Mouse (Mus musculus) T-helper 2 cell (primary cell): ENCODE data around the gene Suz12.
"Not testable (repeated sequence)": the region's sequence is repeated elsewhere in the genome, so short reads cannot be mapped to it uniquely, and the experiment has no call there.

Experiments
- in situ Hi-C: fragments of 300-600 bp; cut with MboI, MseI; formaldehyde crosslinking; loops from one replicate; pipeline ENCODE4 v1.15.1; 2025; ENCODE audit warnings: high pct_unique_total_duplicates

The Suz12 gene

DNA sequence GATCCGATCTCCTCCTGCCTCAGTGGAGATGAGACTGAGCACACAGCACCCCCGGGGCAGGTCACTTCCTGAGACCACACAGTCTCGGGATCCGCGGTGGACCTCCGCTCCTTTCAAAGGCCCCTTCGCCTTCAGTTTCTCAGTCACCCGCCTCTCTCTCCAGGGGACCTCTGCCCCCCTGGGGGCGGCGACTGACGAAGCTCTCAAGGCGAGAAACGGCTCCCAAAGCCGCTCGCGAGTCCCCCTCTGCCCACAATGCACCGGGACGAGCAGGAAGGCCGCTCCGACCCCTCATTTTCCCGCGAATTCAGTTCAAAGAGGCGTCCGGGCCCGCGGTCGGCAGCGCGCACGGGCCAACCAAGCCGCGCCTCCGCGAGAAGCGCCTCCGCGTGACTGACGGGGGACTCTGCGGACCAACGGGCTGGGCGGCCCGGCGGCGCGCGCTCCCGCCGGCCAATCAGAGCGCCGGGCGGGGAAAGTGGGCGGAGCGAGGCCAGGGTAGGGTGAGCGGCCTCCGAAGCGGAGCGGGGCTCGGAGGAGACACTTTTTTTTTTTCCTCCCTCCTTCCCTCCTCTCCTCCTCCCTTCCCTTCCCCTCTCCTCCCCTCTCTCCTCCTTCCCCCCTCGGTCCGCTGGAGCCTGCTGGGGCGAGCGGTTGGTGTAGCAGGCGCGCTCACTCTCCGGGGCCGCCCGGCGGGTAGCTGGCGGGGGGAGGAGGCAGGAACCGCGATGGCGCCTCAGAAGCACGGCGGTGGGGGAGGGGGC, at the start of gene Suz12:
Gene Suz12, plus strand, starts transcription at position 515 of the 764 bp plus-strand sequence.
- in situ Hi-C loops = no loop called here

DNA sequence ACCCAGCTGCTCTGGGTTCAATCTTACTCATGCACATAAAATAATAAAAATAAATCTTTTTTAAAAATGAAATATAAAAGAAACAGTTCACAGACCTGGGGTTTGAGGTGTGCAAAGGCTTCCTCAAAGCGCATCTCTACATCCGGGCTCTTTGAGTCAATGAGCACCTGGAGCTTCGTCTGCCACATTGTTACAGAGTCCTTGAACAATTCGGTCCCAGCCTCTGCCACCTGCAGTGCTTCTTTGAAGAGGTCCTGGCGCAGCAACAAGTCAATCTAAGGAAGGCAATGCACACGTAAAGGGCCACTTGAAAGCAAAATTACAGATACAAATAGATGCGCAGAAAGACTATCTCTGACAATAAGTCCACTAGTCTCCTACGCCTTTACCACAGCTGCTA, 49.8 kb upstream of the Suz12 start:
- in situ Hi-C loops = loop anchor here (5.0 kb wide), 1 partner anchor 89 kb away; no protein-coding TSS in a partner anchor

DNA sequence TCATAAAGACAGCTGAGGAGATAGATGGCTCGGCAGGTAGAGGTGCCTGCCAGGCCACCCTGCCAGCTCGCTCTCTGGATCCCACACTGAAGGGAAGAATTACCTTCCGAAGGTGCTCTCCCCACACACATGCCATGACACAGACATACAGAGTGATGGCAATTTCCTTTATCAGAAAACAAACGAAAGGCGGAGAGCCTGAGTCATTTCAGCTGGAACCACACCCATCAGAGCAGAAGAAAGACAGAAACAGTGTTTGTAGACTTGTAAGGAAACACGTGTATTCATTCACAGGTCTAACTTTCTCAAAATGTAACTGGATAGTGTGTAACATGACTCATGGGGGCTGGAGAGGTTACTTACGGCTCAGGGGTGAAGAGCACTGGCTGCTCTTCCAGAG, 49.3 kb upstream of the Suz12 start:
- in situ Hi-C loops = loop anchor here (5.0 kb wide), 1 partner anchor 89 kb away; no protein-coding TSS in a partner anchor

DNA sequence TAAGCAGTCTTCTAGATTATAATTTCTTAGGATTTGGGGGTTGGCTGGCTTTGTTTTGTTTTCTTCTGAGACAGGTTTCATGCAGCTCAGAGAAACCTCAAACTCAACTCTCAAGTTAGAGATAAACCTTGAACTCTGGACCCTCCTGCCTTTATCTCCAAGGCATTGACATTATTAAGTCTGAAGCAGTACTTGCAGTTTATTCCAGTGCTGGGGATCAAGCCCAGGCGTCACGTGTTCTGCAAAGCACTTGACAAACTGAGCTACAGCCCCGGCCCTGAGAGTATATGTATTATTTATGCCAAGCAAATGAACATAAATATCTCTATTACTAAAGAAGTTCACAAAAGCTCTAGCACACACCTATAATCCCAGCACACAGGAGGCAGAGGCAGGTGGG, 45.6 kb upstream of the Suz12 start:
- in situ Hi-C loops = no loop called here

DNA sequence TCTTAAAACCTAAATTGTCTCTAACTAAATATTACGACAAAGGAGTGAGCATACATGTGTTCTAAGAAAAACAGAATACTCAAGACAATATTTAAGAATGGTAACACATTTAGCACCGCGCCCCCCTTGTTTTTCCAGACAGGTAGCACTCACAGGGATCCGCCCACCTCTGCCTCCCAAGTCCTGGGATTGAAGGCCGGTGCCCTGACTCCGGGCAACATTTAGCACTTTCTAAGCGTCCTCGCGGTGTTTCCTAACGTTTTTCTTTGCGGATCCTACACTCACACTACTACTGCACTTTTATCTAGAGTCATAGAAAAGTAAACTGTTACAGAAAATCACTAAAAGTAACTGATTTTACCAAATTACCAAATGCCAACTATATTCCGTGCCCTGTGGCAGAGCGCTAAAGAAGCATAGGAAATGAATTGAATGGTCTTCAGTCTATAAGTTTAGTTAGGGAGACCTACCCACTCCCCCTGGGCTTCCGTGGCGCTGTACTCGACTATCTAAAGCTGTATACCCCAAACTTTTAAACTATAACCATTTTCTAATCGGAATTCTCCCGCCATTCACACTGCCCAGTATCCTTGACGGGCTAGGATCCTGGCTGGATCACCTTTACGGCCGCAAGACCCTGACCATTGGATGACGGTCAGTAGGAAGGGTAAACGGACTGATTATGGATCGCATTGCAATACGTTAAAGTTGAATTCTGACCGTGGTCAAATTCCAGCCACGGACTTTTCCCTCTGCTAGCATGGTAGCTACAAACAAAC, 31.4 kb upstream of the Suz12 start:
- in situ Hi-C loops = no loop called here

DNA sequence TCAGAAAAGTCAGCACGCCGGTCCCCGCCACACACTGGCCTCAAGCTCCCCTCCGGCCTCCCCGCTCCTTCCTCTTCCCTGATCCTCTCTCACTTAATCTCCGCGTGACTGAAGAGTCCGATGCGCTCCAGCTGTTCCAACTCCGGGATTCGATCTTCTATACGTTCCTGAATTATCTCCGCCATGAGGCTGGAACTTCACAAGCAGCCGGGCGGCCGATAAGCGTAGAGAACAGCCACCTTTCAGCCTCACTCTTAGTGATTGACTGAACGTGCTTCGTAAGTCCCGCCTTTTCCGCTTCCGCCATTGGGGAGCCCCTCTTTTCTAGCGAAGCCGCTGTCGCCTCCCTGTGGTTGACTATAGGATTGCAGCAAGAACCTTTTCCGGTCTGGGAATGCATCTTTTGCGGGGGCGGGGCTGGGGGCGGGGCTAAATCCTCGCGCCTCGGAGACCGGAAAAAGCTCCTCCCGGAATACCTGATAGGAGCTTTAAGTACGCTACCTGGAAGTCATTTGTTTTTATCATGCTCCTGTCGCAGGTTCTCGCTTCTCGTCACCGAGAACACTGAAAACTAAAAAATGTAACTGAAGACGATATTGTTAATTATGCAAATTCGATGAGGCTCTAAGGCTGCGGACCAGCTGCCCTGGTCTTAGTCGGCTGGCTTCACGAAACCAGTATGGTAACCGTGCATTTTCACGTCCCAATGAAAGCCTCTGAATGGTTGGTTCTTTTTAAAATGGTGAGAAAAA, 30.6 kb upstream of the Suz12 start, which contains the start of gene Utp6:
Gene Utp6, minus strand, starts transcription at position 266 of the 752 bp plus-strand sequence.
- in situ Hi-C loops = no loop called here

DNA sequence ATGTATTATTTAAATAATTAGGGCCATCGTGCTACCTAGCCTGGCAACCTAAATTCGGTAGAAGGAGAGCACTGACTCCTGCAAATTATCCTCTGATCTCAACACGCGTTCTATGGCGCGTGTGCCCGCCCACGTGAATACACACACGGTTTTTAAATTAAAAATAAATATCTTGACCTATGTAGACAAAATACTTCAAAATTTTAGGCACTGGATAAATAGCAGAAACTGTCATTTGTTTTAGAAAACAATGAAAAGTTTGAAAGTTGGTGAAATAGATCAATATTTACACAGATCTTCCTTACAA, 30.1 kb upstream of the Suz12 start:
- in situ Hi-C loops = no loop called here

DNA sequence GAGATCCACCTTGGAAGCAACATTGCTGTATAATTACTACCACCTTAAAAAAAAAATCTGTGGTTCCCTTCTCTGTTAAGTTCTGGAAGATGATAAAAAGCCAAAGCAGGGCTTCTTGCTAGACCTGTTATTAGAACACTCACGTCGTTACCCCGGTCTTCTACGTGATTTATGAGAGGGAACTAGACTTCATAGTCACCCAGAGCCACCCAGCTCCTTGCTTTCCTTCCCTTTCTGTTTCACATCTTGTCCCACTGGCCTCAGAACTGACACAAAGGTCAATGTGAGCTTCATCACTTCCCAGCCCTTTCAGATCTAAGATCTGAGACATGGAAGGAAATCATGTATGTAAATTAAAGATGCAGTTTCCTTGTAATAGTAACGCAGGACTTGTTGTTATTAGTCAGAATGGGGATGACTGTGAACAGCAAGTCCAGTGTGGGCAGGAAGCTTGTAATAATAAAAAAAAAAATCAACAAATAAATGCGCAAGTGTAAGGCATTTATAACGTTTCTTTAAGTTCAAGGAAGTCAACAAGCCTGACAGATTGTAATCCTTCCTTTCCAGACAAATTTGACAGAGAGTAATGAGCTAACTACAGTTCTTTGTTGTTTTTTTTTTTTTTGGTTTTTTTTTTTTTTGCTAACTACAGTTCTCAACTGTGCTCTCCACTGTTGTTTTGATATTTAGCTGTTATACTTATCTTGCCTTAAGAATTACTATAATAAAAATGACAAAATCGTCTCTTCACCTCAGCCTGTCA, 29.5 kb upstream of the Suz12 start:
- in situ Hi-C loops = no loop called here

DNA sequence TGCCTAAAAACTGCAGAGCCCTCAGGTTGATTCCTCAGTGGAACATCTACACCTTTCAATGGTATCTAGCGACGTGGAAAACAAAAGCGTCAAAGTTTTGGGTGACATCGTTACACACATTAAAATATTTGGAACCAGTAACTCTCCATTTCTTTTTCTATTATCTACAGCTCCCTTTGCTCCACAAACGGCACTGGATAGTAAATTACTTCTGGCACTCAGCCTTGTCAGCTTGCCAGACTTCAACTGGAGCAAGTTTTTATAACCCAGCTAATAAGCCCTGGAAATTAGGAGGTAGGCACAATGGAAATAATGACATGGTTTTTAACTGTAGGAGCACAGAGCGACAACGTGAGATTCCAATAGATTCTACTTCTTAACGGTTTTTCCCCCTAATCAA, 27.0 kb upstream of the Suz12 start:
- in situ Hi-C loops = no loop called here

DNA sequence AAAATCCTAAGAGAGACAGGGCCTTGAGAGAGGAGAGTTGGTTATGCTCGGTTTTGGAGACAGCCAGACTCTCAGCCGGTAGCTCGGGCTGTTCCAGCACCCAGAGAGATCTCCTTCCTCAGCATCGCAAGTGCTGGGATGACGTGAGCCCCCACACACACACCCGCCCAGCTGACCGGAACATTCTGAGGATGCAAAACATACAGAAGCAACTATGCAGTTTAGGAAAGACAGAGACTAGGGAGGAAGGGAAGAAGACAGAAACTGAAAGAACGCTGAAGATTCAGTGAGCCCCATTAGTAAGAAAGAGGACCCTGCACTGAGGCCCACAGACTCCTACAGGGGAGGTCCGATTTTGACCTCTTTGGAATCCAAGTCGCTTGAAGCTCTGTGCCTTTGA, 25.2 kb upstream of the Suz12 start:
- in situ Hi-C loops = no loop called here

DNA sequence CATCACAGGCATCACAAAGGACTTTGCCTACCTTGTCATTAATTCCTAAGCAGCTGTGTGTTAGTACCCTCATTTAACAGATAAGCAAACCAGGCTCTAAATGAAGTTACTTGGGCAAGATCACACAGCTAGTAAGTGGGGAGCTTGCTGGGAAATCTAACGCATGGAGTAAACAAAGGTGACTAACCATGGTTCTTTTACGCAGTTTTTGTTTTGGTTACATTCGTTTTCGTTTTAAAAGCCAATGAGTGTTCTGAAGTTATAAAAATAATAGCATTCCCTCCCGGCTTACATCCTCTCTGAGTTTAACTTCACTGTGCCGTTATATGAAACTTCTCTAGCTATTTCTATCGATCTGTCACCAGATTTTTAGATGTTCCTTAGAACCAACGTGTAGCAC, 19.8 kb upstream of the Suz12 start:
- in situ Hi-C loops = no loop called here

DNA sequence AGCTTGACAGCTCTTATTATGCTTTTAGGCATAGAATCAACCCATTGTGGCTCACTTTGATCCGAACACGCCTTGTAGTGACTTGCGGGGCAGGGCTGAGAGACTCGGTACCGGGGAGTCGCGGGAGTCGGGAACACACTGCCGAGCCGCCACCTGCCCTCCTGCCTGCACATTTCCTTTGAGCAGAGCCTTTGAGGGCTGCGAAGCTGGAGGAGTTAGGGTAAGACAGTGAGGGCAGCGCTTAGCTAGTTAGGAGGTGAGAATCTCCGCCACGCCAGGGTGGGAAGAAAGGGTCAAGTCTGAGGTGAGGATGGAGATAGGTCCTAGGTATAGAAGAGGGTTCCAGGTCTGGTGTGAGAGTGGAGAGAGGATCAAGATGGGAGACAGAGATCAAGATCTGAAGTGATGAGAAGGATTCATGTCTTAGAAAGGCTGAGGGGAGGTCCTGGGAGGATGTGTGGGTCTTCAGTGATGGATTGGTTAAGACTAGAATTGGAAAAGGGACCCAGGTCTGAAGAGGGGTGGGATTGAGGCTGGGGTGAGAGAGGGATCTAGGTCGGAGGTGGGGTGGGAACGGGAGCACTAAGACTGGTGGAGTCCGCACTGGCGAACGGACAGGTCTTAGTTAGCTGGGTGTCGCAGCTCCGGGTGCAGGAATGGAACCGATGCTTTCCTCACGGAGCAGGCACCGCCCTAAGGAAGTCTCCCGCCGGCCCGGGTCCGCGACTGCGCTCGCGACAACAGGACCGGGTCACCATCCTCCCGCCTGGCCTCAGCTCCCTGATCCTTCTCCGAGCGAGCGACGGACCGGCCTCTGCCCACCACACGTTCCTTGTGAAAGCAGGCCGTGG, 19.1 kb upstream of the Suz12 start:
- in situ Hi-C loops = no loop called here

DNA sequence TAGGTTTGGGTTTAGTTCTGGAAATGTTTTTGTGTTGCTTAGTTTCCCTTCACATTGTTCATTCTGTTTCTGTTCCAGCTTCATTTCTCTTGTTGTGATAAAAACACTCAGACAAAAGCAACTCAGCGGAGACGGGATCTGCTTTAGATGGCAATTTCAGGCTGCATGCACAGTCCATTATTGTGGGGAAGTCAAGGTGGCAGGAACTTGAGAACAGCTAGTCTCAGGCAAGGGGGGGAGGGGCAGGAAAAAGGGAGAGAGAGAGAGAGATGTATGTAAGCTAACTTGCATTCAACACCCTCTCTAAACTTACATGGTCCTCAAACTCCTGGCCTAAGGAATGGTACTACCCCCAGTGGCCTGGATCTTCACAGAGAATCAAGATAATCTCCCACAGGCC, 17.5 kb upstream of the Suz12 start:
- in situ Hi-C loops = no loop called here

DNA sequence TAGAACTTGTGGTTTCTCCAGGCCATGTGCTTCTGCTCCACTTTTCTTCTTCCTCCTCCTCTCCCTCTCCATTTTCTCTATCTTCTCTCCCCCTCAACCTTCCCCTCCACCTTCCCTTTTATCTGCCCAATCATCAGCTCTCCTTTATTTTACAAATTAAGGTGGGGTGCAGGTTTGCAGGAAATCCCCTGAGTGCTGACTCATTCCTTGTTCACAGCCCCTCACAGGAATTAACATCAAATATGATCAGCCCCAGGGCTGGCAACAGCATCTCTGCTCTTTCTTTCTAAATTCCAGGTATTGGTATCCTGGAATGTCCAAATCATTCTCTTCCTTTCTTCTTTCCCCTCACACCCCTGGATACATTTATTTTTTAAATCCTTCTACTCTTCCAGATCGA, 16.7 kb upstream of the Suz12 start:
- in situ Hi-C loops = no loop called here

DNA sequence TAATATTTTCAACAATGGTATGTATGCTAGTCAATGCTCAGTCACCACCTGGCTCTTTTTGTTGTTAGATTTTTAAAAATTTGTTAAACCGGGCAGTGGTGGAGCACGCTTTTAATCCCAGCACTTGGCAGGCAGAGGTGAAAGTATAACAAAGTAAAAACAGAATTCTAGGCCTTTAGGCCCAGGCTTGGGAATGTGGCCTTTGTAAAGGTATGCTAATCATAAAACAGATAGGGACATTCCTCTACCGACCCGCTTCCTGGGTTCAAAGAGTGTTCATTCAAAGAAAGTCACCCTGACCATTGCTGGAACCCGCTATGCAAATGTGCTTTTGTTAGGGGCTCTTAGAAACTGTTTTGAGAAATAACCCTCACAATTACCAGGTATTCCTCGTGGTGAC, 16.3 kb upstream of the Suz12 start:
- in situ Hi-C loops = not testable (repeated sequence)

DNA sequence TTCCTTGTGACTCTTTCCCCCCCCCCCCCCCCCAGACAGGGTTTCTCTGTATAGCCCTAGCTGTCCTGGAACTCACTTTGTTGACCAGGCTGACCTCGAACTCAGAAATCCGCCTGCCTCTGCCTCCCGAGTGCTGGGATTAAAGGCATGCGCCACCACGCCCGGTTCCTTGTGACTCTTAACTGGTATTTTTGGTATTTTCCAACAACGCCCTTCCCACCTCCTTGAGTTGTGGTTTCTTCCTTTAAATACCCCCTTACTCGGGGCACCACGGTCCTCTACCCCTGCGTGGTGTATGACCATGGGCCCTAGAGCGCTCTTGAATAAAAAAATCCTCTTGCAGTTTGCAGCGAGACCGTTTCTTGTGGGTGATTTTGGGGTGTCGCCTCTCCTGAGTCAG, 15.8 kb upstream of the Suz12 start:
- in situ Hi-C loops = not testable (repeated sequence)

DNA sequence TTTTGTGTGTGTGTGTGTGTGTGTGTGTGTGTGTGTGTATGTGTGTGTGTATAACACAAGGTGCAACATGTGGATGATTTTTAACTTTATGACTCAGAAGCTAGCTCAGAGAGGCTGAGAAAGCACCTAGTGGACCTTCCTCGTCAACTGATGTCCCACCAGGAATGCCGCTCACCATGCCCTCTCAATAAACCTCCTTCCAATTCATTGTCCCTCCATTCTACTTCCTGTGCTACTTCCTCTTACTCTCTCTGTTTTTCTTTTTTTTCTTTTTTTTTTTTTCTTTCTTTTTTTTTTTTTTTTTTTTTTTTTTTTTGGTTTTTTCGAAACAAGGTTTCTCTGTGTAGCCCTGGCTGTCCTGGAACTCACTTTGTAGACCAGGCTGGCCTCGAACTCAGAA, 15.2 kb upstream of the Suz12 start:
- in situ Hi-C loops = not testable (repeated sequence)

DNA sequence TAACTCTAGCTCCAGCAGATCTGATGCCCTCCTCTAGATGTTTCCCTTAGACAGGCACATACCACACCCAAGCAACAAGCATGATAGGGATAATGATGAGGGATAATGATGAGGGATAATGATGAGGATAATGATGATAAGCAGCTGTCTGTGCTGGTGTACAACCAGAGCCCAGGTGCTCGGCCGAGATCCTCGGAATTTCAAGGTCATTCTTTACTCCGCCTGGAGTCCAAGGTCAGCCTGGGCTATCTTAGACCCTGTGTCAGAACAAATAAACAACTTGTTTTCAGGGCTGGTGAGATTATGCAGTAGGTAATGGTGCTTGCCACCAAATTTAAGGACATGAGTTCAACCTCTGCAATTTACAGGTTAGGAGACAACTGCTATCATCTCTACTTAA, 6.0 kb upstream of the Suz12 start:
- in situ Hi-C loops = no loop called here

DNA sequence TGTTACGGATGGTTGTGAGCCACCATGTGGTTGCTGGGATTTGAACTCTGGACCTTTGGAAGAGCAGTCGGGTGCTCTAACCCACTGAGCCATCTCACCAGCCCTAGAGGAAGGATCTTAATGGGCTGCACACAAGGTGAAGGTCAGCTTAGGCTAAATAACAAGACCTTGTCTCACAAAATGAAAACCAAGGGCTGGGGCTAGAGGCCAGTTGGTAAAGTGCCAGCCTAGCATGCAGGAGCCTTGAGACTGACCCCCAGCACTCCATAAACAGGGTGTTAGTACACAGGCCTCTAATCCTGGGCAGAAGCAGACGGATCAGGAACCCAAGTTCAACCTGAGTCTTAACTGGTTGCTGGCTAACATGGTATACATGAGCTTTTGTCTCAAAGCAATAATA, 5.0 kb upstream of the Suz12 start:
- in situ Hi-C loops = no loop called here

DNA sequence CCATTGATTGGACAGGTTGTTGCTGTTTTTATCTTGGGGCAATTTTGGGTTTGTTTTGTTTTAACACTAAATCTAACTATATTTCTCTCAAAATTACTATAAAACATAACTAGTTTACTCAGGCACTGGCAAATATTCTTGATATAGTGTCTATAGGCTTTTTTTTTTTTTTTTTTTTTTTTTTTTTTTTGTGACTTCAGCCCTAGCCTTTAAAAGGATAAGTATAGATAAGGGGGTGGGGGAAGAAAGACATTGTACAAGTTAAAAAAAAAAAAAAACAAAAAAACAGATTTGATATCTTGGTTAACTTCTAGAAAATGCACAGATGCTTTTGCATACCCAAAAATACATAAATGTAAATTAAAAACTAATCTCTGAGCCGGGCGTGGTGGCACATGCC, 2.8 kb upstream of the Suz12 start:
- in situ Hi-C loops = no loop called here

DNA sequence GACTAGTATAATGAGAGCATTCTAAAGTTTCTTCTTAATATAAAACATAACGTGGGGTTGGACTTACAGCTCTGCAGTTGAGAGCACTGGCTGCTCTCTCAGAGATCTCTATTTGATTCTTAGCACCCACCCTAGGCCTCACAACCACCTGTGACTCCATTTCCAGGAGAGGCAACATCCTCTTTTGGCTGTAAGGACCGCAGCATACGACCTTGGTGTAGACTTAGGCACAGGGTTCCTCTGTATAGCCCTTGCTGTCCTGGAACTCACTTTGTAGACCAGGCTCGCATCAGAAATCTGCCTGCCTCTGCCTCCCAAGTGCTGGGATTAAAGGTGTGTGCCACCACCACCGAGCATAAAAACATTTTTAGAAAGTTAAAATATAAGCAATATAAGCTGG, 1.3 kb upstream of the Suz12 start:
- in situ Hi-C loops = no loop called here
